Mouse (Mus musculus) G1E-ER4 (cell line): ENCODE results near the gene Pomgnt1. TPM values are rescaled to one million over a fixed set of nuclear protein-coding genes. Genes with fewer than 3 reads are reported as not detected.

Experiments
- GATA1 ChIP-seq: IDR thresholded peaks from one replicate; pipeline ENCODE4 v1.8.0; 2012; ENCODE audit warnings: low read length, inconsistent platforms
- polyA plus RNA-seq: library from polyadenylated mRNA; stranded (reverse); fragments of >175 nt; gene quantifications from 2 replicates; pipeline ENCODE4 v1.2.3, GENCODE M21; 2012

Pomgnt1 gene
- polyA plus RNA-seq, 1 experiment, result 12.0 TPM

GRCm38 (mm10) chr4:116176543-116176988, 52.9 kb downstream of the Pomgnt1 start:
- TF ChIP-seq GATA1, result no peak

GRCm38 (mm10) chr4:116177140-116177539, 53.5 kb downstream of the Pomgnt1 start:
- TF ChIP-seq GATA1, result no peak

DNA sequence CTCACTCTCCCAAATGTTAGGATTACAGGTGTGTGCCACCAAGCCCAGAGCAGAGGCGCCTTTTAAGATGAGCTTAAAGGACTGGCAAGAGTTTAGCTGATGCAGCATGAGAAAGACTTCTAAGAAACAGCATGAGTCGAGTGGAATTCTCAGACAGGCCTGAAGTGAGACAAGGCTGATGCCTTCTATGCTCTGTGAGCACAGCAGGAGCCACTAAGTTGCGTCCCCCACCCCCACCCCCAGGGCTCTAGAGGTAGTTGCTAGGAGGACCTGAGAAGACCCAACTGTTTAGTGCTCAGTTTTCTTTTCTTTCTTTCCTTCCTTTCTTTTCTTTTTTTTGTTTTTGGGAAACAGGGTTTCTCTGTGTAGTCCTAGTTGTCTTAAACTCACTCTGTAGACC, 58.4 kb downstream of the Pomgnt1 start:
- TF ChIP-seq GATA1, result no peak

DNA sequence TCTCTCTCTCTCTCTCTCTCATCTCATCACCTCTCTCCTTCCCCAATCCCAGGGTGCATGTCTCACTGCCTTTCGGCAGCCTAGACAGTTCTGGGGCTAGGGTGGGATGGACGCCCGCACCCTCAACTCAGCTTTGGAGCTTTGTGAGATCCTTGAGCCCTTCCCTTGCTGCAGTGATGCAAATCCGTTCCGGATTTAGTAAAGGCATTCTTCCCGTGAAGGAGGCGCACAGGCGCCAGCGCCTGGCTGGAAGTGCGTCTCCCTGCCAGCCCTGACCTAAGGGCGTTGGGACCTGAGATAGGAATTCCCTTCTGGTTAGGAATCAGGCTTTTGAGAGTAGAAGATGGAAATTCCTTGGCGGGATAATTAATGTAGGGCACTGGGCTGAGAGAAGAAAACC, 59.1 kb downstream of the Pomgnt1 start:
- TF ChIP-seq GATA1, result no peak

- no peak for TF ChIP-seq GATA1
These were observed 61.4 kb downstream of the Pomgnt1 start for GRCm38 (mm10) chr4:116185083-116185482.

GRCm38 (mm10) chr4:116192286-116192835, 68.7 kb downstream of the Pomgnt1 start:
- no peak for TF ChIP-seq GATA1

- TF ChIP-seq GATA1, result peak; percentile 94
These were observed 70.1 kb downstream of the Pomgnt1 start for GRCm38 (mm10) chr4:116193583-116194383.

DNA sequence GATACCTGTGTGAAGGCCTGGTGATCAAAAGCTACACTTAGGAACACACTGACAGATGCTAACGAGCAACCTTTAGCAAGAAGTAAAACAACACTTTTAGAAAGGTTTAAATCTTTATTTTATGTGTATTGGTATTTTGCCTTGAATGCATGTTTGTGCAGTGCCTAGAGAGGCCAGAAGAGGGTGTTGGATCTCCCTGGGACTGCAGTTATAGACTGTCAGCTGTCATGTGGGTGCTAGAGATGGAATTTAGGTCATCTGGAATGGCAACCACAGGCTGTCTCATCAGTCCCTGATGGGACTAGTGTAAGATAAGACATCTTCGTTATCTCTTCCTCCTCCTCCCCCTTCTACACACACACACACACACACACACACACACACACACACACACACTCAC, 74.8 kb downstream of the Pomgnt1 start:
- TF ChIP-seq GATA1, result no peak

DNA sequence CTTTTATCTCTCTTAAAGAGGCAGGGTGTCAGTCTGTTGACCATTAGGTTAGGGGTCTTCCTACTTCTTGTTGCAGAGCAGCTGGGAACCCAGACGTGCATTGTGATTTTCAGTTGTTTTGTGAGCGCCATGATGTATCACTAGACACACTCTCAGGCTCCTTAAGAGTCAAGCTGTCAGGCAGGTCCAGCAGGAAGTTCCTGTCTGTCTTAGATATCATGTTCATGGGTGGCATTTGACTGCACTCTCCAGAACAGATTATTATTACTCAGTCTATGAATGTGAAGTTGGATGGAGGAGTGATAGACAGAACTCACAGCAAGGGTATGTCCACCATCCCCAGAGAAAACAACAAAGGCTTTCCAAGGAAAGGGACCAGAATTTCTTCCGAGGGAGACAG, 80.8 kb downstream of the Pomgnt1 start:
- TF ChIP-seq GATA1, result no peak

GRCm38 (mm10) chr4:116206531-116206930, 82.9 kb downstream of the Pomgnt1 start:
- no peak for TF ChIP-seq GATA1

DNA sequence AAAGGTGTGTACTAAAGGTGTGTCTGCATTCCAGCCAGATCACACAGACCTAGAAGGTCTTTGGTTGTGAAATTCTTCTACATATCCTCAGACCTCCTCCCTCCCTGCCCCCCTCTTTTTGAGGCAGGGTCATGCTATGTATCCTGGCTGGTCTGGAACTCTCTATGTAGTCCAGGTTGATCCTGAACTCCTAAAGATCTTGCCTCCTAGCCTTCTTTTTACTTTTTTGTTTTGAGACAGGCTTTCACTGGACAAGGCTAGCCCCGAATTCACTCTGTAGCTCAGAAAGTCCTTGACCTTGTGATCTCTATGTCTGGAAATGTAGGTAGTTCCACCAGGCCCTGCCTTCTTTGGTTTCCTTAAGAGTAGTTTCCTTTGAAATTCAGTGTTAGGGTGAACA, 85.3 kb downstream of the Pomgnt1 start:
- no peak for TF ChIP-seq GATA1

Other genes starting within 250 kb of the Pomgnt1 start
- not detected in 2 replicates for gene Kncn, start 239.4 kb upstream of the Pomgnt1 start, polyA plus RNA-seq
- gene 6430628N08Rik, start 233.2 kb upstream of the Pomgnt1 start, polyA plus RNA-seq, result not detected in 2 replicates
- gene Dmbx1, start 183.9 kb upstream of the Pomgnt1 start, polyA plus RNA-seq, result not detected in 2 replicates
- gene Faah, start 105.9 kb upstream of the Pomgnt1 start, polyA plus RNA-seq, result not detected in 2 replicates
- gene Nsun4, start 70.0 kb upstream of the Pomgnt1 start, polyA plus RNA-seq, result 0.11 and 0.37 TPM in 2 replicates
- 18.6 and 22.9 TPM in 2 replicates for gene Uqcrh, start 48.8 kb upstream of the Pomgnt1 start, polyA plus RNA-seq
- 37.6 and 60.8 TPM in 2 replicates for gene Lrrc41, start 48.6 kb upstream of the Pomgnt1 start, polyA plus RNA-seq
- 2.0 and 2.4 TPM in 2 replicates for gene Rad54l, start 150 bp upstream of the Pomgnt1 start, polyA plus RNA-seq
- gene Lurap1, start 27.5 kb downstream of the Pomgnt1 start, polyA plus RNA-seq, result 0.01 TPM in 1 of 2 replicates, not detected in the other
- not detected in 2 replicates for gene Tspan1, start 43.8 kb downstream of the Pomgnt1 start, polyA plus RNA-seq
- not detected in 2 replicates for gene 1700042G07Rik, start 49.5 kb downstream of the Pomgnt1 start, polyA plus RNA-seq
- gene Gm49337, start 49.5 kb downstream of the Pomgnt1 start, polyA plus RNA-seq, result not detected in 2 replicates
- gene Pik3r3, start 97.8 kb downstream of the Pomgnt1 start, polyA plus RNA-seq, result 6.5 and 7.2 TPM in 2 replicates